Mouse (Mus musculus): ENCODE measurements around the gene Tmed4. TPM values are rescaled to one million over a fixed set of nuclear protein-coding genes. Genes with fewer than 3 reads are reported as not detected.

Tmed4 gene
- polyA plus RNA-seq, 1 experiment from 2014 or later = 165 TPM

- Histone ChIP-seq H3K27me3 (replicated peaks; ENCODE audit: control insufficient read depth, insufficient read depth, low read length) (no peaks in the 10 kb centered on the region), H3K36me3 (ENCODE audit: control insufficient read depth, insufficient read depth, low read length) (no peaks in the 10 kb centered on the region), H3K9ac (ENCODE audit: low read depth, low read length) (no peak overlapping the region), H3K4me3 (ENCODE audit: low read length) (no peak overlapping the region), H3K4me2 (ENCODE audit: low read depth, low read length) (no peak overlapping the region), H3K9me3 (ENCODE audit: control insufficient read depth, low read length) (no peaks in the 10 kb centered on the region), H3K27ac (ENCODE audit: low read length) (no peak overlapping the region), H3K4me1 (ENCODE audit: control insufficient read depth, insufficient read depth, low read length) (peaks cover 2% of the 10 kb centered on the region; the same call in 1 of the 2 replicates)
- 92% methylated on average over 3 of the region's 3 CpGs for WGBS
- ATAC-seq = no peak
Observed at GRCm38 (mm10) chr11:6290138-6290537, 15.5 kb upstream of the Tmed4 start.

GRCm38 (mm10) chr11:6282940-6283339, 8.3 kb upstream of the Tmed4 start:
- H3K9me3 ChIP-seq (ENCODE audit: control insufficient read depth, low read length) = no peaks in the 10 kb centered on the region
- WGBS = 66% methylated on average over 3 of the region's 3 CpGs
- ATAC-seq = no peak
- no peak overlapping the region for H3K4me2 ChIP-seq (ENCODE audit: low read depth, low read length)
- H3K4me1 ChIP-seq (ENCODE audit: control insufficient read depth, insufficient read depth, low read length) = no peaks in the 10 kb centered on the region
- no peak overlapping the region for H3K27ac ChIP-seq (ENCODE audit: low read length)
- H3K36me3 ChIP-seq (ENCODE audit: control insufficient read depth, insufficient read depth, low read length) = no peaks in the 10 kb centered on the region
- no peak overlapping the region for H3K9ac ChIP-seq (ENCODE audit: low read depth, low read length)
- no peak overlapping the region for H3K4me3 ChIP-seq (ENCODE audit: low read length)
- no peaks in the 10 kb centered on the region for H3K27me3 ChIP-seq (replicated peaks; ENCODE audit: control insufficient read depth, insufficient read depth, low read length)

DNA sequence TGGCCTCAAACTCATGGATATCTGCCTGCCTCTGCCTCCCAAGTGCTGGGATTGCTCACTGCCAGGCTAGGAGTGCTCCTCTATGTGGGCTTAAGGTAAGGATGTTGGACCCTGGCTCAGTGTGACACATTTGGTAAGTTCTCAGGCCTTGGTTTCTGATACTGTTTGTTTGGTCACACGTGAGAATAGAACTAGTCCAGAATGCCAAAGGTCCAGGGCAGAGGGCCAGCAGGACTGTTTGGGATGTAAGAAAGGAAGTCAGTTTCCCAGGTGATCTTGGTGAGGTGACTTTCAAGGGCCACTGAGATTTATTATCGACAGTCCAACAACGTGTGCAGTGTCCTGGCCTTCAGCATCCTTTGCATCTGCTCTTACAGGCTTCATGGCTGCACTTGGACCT, 1.8 kb upstream of the Tmed4 start:
- Histone ChIP-seq H3K4me1 (ENCODE audit: control insufficient read depth, insufficient read depth, low read length) (peaks cover 15% of the 10 kb centered on the region), H3K4me2 (ENCODE audit: low read depth, low read length) (no peak overlapping the region), H3K36me3 (ENCODE audit: control insufficient read depth, insufficient read depth, low read length) (peaks cover 4% of the 10 kb centered on the region), H3K9me3 (ENCODE audit: control insufficient read depth, low read length) (no peaks in the 10 kb centered on the region), H3K4me3 (ENCODE audit: low read length) (no peak overlapping the region), H3K27me3 (replicated peaks; ENCODE audit: control insufficient read depth, insufficient read depth, low read length) (no peaks in the 10 kb centered on the region), H3K9ac (ENCODE audit: low read depth, low read length) (no peak overlapping the region), H3K27ac (ENCODE audit: low read length) (no peak overlapping the region)
- no peak for ATAC-seq
- WGBS = 82% methylated on average over 3 of the region's 3 CpGs

DNA sequence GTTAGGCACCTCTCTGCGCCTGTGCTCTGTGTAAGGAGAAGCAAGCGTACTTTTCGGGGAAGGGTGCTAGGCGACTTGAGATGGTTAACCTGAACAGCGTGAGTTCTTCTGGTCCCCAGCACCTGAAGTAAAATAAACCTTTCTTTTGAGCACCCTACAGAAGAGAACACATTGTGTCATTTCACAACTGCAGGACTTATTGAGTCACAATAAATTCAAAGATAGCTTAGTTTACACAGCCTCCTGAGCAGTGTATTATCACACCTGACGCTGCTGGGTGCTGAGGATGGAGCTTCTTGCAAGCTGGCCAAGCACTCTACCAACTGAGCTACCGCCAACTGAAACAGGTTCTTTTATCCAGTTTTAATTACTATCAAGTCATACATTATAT, 419 bp upstream of the Tmed4 start:
- no peak for ATAC-seq
- peak overlapping the region; percentile 43; the same call in 1 of the 2 replicates for H3K27ac ChIP-seq (ENCODE audit: low read length)
- 24% methylated on average over 7 of the region's 7 CpGs for WGBS
- H3K36me3 ChIP-seq (ENCODE audit: control insufficient read depth, insufficient read depth, low read length) = peaks cover 8% of the 10 kb centered on the region
- peak overlapping the region; percentile 81 for H3K4me2 ChIP-seq (ENCODE audit: low read depth, low read length)
- H3K27me3 ChIP-seq (replicated peaks; ENCODE audit: control insufficient read depth, insufficient read depth, low read length) = no peaks in the 10 kb centered on the region
- peaks cover 15% of the 10 kb centered on the region for H3K4me1 ChIP-seq (ENCODE audit: control insufficient read depth, insufficient read depth, low read length)
- H3K9me3 ChIP-seq (ENCODE audit: control insufficient read depth, low read length) = no peaks in the 10 kb centered on the region
- H3K9ac ChIP-seq (ENCODE audit: low read depth, low read length) = peak overlapping the region; percentile 80
- H3K4me3 ChIP-seq (ENCODE audit: low read length) = peak overlapping the region; percentile 93

- WGBS = 45% methylated on average over 11 of the region's 11 CpGs
- Histone ChIP-seq H3K9me3 (ENCODE audit: control insufficient read depth, low read length) (no peaks in the 10 kb centered on the region), H3K4me1 (ENCODE audit: control insufficient read depth, insufficient read depth, low read length) (peaks cover 15% of the 10 kb centered on the region), H3K36me3 (ENCODE audit: control insufficient read depth, insufficient read depth, low read length) (peaks cover 8% of the 10 kb centered on the region), H3K9ac (ENCODE audit: low read depth, low read length) (peak overlapping the region; percentile 80), H3K27ac (ENCODE audit: low read length) (peak overlapping the region; percentile 72), H3K4me2 (ENCODE audit: low read depth, low read length) (peak overlapping the region; percentile 81), H3K4me3 (ENCODE audit: low read length) (peak overlapping the region; percentile 93), H3K27me3 (replicated peaks; ENCODE audit: control insufficient read depth, insufficient read depth, low read length) (no peaks in the 10 kb centered on the region)
- peak; percentile 46 for ATAC-seq
Observed at GRCm38 (mm10) chr11:6273607-6274006, 1.1 kb downstream of the Tmed4 start.

- peak; percentile 97 for ATAC-seq
- Histone ChIP-seq H3K9me3 (ENCODE audit: control insufficient read depth, low read length) (no peaks in the 10 kb centered on the region), H3K4me3 (ENCODE audit: low read length) (peak within 1 kb of the TSS; percentile 93), H3K9ac (ENCODE audit: low read depth, low read length) (peak within 1 kb of the TSS; percentile 89), H3K27ac (ENCODE audit: low read length) (peak within 1 kb of the TSS; percentile 96), H3K27me3 (replicated peaks; ENCODE audit: control insufficient read depth, insufficient read depth, low read length) (no peaks in the 10 kb centered on the region), H3K4me2 (ENCODE audit: low read depth, low read length) (peak within 1 kb of the TSS; percentile 87), H3K36me3 (ENCODE audit: control insufficient read depth, insufficient read depth, low read length) (peaks cover 42% of the 10 kb centered on the region), H3K4me1 (ENCODE audit: control insufficient read depth, insufficient read depth, low read length) (peaks cover 9% of the 10 kb centered on the region)
- WGBS = 1% methylated on average over 50 of the region's 50 CpGs
Observed at GRCm38 (mm10) chr11:6267320-6268254, 7.1 kb downstream of the Tmed4 start, which contains the start of gene Ddx56. Ddx56 (minus strand) TSS chr11:6267772.

- H3K4me2 ChIP-seq (ENCODE audit: low read depth, low read length) = peak overlapping the region; percentile 83
- H3K36me3 ChIP-seq (ENCODE audit: control insufficient read depth, insufficient read depth, low read length) = peaks cover 42% of the 10 kb centered on the region
- no peak for ATAC-seq
- WGBS = 61% methylated on average over 9 of the region's 9 CpGs
- no peak overlapping the region for H3K27ac ChIP-seq (ENCODE audit: low read length)
- peak overlapping the region; percentile 93 for H3K4me3 ChIP-seq (ENCODE audit: low read length)
- H3K9ac ChIP-seq (ENCODE audit: low read depth, low read length) = peak overlapping the region; percentile 89
- H3K9me3 ChIP-seq (ENCODE audit: control insufficient read depth, low read length) = no peaks in the 10 kb centered on the region
- peaks cover 9% of the 10 kb centered on the region for H3K4me1 ChIP-seq (ENCODE audit: control insufficient read depth, insufficient read depth, low read length)
- H3K27me3 ChIP-seq (replicated peaks; ENCODE audit: control insufficient read depth, insufficient read depth, low read length) = no peaks in the 10 kb centered on the region
Observed at GRCm38 (mm10) chr11:6266621-6267020, 8.0 kb downstream of the Tmed4 start.

DNA sequence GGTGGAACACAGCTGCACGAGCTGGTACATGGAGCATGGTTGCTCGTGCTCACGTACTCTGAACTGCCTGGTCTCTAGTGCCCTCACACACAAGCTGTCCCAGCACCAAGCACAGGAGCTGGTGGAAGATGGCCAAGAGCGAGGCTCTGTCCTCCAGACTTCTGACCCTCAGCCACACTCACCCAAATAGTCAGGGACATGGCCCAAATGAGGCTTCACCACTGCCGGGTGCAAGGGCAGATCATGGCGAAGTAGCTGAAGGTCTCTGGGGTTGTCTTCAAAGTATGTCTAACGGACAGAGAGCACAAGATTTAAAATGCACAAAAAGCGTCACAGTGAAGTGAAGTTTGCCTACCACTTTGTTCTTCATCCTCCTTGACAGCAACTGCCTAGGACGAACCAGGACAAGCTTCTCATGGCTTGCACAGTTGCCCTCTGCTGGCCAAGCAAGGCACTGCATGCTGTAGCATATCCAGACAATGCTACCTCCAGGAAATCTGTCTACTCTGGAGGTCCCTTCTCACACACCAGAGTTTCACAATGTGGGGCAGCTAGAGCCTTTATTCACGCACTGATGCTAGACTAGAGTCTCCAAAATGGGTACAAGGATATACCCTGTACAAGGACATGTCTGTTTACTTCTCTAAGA, 13.1 kb downstream of the Tmed4 start:
- H3K4me2 ChIP-seq (ENCODE audit: low read depth, low read length) = no peak overlapping the region
- H3K27me3 ChIP-seq (replicated peaks; ENCODE audit: control insufficient read depth, insufficient read depth, low read length) = no peaks in the 10 kb centered on the region
- WGBS = 78% methylated on average over 10 of the region's 10 CpGs
- ATAC-seq = no peak
- peaks cover 50% of the 10 kb centered on the region for H3K36me3 ChIP-seq (ENCODE audit: control insufficient read depth, insufficient read depth, low read length)
- no peaks in the 10 kb centered on the region for H3K9me3 ChIP-seq (ENCODE audit: control insufficient read depth, low read length)
- H3K9ac ChIP-seq (ENCODE audit: low read depth, low read length) = no peak overlapping the region
- H3K4me1 ChIP-seq (ENCODE audit: control insufficient read depth, insufficient read depth, low read length) = peaks cover 8% of the 10 kb centered on the region
- no peak overlapping the region for H3K4me3 ChIP-seq (ENCODE audit: low read length)
- no peak overlapping the region for H3K27ac ChIP-seq (ENCODE audit: low read length)

DNA sequence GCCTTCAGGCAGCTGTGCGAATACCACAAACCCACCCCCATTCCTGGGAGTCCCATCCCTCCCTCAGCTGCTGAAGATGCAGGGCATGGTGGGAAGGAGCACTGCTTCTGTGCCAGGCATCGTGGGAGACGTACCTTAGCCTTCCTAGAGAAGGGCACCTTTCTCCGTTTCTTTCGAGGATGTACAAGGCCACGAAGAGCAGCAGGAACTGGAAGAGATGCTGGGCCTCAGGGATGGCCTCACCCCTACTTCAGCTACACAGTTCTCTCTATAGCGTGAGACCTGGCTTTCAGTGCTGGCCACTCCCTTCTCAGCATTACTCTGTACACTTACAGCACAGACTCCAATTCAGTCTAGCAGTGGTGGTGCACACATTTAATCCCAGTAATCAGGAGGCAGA, 15.3 kb downstream of the Tmed4 start:
- Histone ChIP-seq H3K4me2 (ENCODE audit: low read depth, low read length) (no peak overlapping the region), H3K27ac (ENCODE audit: low read length) (no peak overlapping the region), H3K9me3 (ENCODE audit: control insufficient read depth, low read length) (no peaks in the 10 kb centered on the region), H3K36me3 (ENCODE audit: control insufficient read depth, insufficient read depth, low read length) (peaks cover 33% of the 10 kb centered on the region), H3K4me1 (ENCODE audit: control insufficient read depth, insufficient read depth, low read length) (peaks cover 5% of the 10 kb centered on the region; the same call in 1 of the 2 replicates), H3K4me3 (ENCODE audit: low read length) (no peak overlapping the region), H3K27me3 (replicated peaks; ENCODE audit: control insufficient read depth, insufficient read depth, low read length) (no peaks in the 10 kb centered on the region), H3K9ac (ENCODE audit: low read depth, low read length) (no peak overlapping the region)
- ATAC-seq = no peak
- 93% methylated on average over 7 of the region's 7 CpGs for WGBS
